Mouse (Mus musculus): Measurements from ENCODE around the gene Lrrc4c. TPM values are rescaled to one million over a fixed set of nuclear protein-coding genes. Genes with fewer than 3 reads are reported as not detected.

The Lrrc4c gene
- polyA plus RNA-seq, 1 experiment, result 0.25 TPM

DNA sequence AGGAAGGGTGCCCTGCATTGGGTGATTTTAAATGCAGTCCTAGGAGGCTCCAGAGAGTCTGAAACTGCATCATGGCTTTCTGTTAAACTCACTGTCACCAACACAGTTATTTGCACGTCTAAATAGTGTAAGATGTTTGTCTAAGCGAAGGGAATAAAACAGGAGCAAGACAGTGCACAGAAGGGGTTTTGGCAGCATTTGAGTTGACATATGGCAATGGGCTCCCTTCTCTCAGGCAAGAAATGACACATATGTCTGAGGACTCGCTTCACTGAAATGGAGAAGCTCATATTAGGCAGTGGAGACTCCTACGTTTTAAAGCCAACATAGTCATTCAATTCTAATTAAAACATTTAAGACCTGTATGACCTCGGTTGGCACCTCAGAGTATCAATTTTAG is 445.6 kb downstream of the Lrrc4c start:
- DNase-seq (ENCODE audit: low read depth, low spot score), result no peak
- 51% methylated on average over 5 of the region's 5 CpGs for WGBS

DNA sequence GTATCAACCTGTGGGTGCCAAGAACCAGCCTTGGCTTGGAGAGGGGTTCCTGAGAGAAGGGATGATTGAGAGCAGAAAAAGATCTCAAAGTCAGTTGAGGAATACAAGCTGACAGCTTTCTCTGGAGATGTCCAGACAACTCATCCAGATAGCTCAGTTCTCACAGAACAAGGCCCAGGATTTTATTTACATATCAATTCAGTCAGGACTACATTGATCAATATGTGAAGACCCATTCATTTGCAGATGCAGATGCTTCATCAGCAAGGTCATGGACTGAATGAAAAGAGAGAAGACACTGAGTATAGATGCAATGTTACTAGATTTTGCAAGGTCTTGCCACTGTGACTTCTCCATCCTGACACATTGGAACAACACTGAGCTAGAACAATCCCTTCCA is 457.4 kb downstream of the Lrrc4c start:
- no peak for DNase-seq (ENCODE audit: low read depth, low spot score)

DNA sequence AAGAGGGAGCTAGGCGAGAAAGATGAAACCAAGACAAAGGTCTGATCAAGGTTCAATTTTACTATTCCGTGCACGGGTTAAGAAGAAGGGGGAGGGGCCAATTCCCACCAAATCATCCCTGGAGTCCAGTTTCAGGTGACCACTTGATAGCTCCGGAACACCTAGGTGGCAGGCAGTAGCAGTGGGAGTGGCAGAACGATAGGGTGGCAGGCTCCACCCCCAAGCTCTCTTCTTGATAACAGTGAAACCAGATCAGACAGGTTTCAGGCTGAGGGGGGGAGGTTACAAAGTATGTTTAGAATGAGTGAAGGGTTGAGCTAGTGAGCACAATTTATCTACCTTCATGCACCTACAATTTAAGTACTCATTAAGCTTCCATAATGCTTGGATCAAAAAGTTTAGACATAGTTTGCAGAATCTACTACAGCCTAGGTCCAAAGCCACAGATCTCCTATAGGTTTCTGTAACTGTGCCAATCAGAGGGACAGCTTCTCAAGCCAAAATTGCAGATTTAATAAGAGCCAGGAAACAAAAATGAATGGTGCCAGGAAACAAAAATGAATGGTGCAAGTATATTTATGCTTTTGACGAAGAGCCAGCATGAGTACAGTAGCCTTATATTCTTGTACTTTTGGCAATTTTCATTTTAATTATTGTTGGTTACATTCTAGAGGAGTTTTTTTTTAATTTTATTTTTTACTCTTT is 478.9 kb downstream of the Lrrc4c start:
- no peak for DNase-seq (ENCODE audit: low read depth, low spot score)
- WGBS, result 32% methylated on average over 6 of the region's 6 CpGs

DNA sequence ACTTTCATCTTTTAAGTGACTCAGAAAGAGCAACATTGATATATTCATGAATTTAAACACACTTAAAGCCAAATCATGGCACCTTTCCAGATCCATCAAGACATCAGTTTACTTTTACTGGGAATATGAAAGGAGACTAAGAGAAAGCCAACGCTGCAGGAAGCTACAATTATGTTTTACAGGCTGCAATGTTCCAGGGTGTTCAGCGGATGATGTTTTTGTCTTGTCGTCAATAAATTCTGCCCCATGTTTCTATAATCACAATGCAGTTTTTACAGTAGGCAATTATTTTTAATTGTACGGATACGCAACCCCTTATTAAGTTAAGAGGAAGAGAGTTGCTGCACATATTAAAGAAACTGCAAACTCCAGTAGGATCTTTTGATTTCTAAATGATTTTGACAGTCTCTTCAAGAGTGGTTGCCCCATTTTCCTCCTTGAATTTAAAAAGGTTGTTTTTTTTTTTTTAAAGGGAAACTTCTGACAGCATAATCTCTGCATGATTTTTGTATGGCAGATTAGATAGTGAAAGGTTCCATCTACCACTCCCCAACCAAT is 532.9 kb downstream of the Lrrc4c start:
- DNase-seq (ENCODE audit: low read depth, low spot score), result no peak
- WGBS, result 79% methylated on average over 5 of the region's 5 CpGs

DNA sequence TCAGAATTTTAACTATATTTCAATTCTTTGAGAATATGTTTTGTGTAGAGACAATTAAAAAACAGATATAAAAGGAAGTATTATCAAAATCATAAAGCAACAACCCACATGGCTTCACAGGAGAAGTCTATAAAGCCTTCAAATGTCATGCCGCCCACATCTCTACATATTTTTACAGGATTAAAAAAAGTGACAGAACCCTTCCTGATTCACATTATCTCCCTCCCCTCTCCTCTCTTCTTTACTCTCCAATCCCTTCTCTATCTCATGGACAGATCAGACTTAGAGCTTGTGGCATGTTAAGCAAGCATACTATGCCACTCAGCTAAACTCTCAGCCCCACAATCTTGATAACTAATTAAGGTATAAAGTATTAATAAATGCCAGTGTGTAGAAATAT is 535.8 kb downstream of the Lrrc4c start:
- WGBS, result 90% methylated on average over 1 of the region's 1 CpGs
- DNase-seq (ENCODE audit: low read depth, low spot score), result no peak

DNA sequence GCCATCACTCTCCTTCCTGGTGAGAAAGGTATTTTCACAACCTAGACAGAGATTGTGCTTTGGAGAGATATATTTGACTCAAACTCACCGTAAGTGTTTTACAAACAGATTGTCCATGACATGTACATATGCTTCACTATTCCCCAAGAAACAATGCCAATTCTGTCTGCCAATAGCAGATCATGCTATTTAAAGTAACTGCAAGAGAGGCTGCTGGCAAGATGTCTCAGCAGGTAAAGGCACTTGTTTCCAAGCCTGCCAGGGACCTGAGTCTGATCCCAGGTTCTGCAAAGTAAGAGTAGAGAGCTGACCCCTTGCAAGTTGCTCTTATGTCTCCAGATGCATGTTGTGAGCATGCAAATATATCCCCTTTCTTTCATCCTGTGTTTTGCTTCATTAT is 558.1 kb downstream of the Lrrc4c start:
- no peak for DNase-seq (ENCODE audit: low read depth, low spot score)
- 90% methylated on average over 1 of the region's 1 CpGs for WGBS

DNA sequence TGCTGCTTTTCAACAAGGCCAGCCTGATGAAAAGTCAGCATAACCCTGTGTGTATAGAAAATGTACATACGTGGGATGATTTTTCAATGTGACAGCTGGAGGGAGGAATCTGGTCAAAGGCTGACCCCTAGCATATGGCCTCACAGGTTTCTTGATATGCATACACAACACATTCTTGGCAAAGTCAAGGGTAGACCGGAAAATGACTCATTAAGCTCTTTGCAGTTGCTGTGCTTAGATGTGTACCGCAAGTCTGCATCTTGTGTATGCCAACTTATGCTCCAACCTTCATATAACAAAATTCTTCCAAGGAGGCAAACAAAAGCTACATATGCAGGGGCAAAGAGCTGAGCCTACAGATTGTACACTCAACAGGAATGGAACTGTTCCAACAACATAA is 631.6 kb downstream of the Lrrc4c start:
- no peak for DNase-seq (ENCODE audit: low read depth, low spot score)
- WGBS, result 85% methylated on average over 3 of the region's 3 CpGs

DNA sequence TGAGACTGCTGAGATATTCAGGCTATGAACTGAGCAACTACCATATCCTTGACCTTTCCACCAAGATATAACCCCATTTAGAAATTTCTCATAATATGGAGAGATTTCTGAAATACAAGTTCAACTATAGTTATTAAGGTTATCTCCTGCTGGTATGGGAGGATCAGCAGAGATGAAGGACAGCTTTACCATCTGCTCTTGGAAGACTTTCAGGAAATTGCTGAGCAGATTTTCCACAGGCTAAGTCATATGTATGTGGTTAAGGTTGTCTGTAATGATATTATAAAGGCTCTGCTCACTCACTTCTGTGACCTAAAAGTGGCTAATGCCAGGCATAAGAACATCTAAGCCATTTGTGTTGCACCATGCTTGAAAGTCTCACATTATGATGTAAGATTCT is 681.6 kb downstream of the Lrrc4c start:
- no peak for DNase-seq (ENCODE audit: low read depth, low spot score)

DNA sequence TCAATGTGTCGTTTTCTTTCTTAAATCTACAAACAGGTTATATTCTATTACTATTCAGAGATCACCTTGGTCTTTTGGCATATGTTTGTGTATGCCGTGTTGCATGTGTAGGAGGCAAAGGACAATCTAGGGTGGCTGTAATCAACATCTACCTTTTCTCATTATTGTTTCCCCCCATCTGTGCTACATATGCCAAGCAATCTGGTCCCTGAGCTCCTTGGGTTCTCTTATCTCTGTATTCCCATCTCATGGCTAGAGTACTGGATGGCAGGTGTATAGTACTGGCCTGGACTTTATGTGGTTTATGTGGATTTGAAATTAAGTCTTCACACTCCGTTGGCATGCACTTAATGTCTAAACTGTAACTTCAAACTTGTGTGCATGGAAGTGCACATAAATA is 700.4 kb downstream of the Lrrc4c start:
- no peak for DNase-seq (ENCODE audit: low read depth, low spot score)
- 66% methylated on average over 3 of the region's 3 CpGs for WGBS

DNA sequence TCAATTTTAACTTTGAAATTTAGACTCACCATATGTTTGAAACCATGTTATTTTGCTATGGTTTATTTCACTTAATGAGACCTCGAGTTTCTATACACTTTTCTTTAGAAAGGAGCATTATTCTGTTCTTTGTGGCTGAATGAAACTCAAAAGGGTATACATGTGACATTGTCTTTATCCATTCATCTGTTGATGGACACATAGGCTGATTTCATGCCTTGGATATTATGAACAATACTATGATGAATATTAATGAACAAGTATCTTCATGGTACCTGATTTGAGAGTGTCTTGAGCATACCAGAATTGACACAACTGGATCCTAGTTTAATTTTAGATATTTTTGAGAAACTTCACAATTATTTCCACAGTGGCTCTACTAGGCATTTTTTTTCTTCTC is 709.0 kb downstream of the Lrrc4c start:
- DNase-seq (ENCODE audit: low read depth, low spot score), result no peak
- WGBS, result 53% methylated on average over 1 of the region's 1 CpGs

DNA sequence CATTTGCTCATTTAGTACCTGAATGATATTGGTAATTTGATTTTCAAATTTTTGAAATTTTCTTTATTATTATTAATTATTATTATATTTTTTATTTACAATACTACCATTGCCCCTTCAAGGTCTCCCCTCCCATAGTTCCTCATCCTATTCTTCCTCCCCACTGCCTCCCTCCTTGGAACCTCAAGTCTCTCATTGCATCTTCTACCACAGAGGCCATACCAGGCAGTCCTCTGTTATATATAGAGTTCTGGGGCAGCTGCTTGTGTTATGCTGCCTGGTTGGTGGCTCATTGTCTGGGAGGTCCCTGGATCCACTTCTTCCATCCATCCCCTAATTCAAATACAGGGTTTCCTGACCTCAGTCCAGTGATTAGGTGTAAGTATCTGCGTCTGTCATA is 709.6 kb downstream of the Lrrc4c start:
- WGBS, result 93% methylated on average over 1 of the region's 1 CpGs
- no peak for DNase-seq (ENCODE audit: low read depth, low spot score)

DNA sequence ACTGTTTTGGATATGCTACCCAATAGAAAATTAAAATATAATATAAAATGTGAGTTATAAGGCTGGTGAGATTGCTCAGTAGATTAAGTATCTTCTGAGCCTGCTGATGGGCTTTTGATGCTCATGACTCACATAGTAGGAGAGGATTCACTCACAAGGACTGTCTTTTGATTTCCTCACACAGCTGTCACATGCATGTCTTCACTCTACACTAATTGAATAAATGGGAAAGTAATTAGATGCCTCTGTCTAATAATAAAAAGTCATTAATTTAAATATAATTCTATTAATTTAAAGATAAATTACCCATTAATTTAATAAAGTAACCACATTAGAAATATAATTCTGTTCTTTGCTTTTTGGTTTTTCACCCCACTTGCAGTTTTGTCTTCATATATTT is 718.4 kb downstream of the Lrrc4c start:
- no peak for DNase-seq (ENCODE audit: low read depth, low spot score)

DNA sequence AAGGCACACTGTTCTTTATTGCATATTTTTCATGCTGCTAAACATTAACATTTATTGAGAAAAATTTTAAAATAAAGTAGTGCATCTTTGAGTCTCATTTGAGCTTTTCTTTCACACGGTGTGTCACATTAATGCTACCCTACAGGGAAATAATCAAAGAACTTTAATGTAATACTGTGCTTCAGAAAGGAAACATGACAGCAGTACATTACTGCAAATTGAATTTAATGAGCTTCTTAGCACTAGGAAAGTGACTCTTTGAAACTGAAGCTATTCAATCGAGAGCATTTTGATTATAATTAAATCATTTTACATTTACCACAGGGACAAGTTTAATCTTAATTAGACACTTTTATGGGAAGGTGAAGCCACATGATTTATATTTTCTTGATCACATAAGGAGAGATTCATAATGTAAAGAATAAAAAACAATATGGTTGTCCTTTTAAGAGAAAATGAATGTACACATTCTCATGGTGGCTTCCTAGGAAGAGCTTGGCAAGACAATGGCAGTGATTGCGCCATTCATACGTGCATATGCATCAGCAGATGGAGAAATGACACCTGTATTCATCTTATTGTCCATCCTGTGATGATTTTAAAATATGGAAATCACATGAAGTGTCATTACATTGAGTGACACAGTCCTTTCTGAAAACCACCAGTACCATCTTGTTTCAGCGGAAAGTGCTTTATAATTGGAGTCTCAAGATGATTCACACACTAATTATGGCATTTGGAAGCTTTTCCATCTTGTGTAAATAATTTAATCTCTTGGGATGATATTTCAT is 719.2 kb downstream of the Lrrc4c start:
- 82% methylated on average over 5 of the region's 5 CpGs for WGBS
- no peak for DNase-seq (ENCODE audit: low read depth, low spot score)

DNA sequence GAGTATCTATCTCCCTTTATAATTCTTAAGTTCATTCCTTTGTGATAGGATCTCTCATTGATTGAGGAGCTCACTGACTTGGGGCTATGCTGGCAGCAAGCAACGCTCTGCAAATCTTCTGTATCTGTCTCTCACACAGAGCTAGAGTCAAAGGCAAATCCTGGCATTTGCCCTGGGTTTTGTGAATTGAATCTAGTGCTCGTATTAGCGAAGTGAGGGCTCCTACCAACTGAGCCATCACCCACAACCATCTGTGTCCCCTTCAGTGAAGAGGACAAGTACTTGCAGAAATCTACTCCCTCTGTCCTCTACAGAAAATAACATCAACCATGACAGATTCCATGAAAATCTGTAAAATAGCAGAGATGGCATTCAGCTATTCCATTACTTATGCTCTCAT is 726.0 kb downstream of the Lrrc4c start:
- 76% methylated on average over 3 of the region's 3 CpGs for WGBS
- DNase-seq (ENCODE audit: low read depth, low spot score), result no peak

DNA sequence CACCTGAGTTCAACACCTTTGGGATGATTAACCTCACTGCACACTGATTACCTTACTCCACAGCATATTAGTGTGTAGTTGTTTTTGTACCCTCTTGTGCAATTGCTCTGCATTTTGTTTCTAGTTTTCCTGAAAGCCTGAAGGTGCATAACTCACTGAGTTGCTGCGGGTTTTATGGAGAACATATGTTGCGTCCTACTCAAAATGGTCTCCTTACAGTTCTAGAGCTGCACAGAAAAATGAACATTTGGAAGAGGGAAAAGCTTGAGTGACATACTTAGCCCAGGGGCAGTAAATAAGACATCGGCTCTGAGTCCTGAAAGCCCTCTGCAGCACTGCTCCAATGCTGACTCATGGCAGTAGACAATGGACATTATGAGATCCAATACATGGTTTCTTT is 727.7 kb downstream of the Lrrc4c start:
- 88% methylated on average over 3 of the region's 3 CpGs for WGBS
- DNase-seq (ENCODE audit: low read depth, low spot score), result no peak

DNA sequence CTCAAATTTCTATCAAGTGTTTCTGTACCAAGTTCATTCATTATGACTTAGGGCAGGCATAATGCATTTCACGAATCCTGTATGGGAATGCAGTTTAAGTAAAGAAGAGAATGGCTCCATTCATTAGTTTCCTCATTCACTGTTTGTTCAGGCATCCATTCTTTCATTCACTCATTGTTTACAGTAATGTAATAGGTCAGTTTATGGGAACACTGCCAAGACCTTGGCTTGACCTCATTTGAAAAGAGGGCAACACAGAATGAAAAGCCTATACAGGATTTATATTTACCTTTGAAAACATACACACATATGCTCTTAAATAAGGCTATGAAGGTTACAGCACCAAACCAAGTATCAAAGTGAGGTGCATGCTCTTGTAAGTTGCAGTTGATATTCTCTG is 762.2 kb downstream of the Lrrc4c start:
- WGBS, result 28% methylated on average over 1 of the region's 1 CpGs
- no peak for DNase-seq (ENCODE audit: low read depth, low spot score)

DNA sequence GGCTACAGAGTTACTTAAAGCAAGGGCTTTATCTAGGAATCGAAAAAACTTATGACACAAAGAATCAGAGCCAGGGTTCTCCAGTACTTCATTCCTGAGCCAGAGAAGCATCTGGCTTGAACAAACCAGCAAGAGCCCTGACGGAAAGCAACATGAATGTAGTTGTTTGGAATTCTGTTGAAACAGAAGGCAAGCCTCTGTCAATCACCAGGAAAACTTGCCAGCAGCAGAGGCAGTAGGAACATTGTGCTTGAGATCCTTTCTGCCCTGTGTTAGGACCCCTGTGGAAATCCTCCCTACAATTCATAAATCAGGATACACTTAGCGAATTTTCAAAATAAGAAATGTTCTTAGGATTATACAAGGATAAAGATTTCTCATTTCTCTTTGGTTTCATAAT is 780.0 kb downstream of the Lrrc4c start:
- WGBS, result 49% methylated on average over 3 of the region's 3 CpGs
- DNase-seq (ENCODE audit: low read depth, low spot score), result no peak

DNA sequence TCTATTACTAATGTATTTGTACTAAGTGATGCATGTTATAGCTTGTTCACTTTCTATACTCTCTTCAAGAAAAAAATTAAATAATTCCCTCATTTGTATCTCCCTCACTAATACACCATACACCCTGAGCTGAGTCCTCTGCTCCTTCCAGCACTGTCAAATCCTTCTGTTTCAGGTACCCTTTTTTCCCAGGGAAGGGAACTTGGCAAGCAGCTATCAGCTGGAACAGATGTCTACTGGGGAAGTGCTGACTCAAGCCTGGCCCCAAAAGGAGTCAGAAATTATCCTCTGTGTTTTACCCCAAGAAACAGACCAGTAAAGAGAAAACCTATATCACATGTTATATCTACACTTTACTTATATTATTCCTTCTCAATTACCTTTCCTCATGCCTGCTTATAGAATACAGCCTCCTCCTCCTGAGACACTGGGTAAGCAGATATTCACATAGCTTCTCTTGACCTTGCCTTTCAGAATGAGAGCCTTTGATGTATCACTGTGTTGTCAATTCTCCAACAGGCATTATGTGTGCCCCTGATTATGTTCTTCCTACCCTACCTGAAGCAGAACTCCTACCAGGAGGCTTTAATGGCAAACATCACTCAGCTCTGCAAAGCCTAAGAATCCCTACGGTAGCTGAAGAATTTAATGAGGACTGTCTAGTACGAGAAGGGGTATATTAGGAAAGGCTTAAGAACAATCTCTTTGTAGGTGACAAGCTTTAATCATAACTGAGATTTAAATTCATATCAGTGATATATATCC is 785.6 kb downstream of the Lrrc4c start:
- DNase-seq (ENCODE audit: low read depth, low spot score), result no peak
- 66% methylated on average over 2 of the region's 2 CpGs for WGBS

DNA sequence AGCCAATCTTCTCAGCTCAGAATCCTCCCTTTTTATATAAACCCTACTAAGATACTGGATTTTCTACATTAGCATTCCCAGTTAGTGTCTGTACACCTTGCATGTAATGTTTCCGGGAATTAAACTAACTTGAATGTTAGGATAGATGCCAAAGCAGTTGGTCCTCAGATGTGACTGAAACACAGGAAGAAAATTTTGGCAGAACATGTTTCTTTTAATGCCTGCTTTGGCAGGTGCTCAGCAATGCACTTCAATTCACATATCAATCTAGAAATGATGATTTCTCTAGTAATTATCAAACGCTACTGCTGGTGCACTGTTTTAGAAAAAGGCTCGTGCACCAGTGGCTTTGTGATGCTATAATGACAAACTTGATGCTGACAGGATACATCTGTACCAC is 806.3 kb downstream of the Lrrc4c start:
- 79% methylated on average over 3 of the region's 3 CpGs for WGBS
- no peak for DNase-seq (ENCODE audit: low read depth, low spot score)

DNA sequence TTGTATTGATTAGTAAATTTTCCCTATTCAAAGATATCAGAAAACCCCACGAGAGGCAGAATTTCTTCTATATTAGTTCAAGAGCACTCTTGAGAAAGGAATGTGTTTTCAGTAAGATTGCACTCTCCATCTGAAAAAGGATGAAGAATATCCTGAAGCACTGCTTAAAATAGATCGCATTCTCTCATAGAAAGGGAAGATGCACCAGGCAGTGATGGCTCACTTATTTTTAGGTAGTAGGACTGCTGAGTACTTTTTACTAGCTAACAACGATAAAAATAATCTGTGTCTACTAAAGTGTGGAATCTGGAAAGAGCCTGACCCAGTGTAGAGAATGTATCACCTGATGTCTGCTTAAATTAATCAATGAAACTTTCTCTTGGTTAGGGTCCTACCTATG is 820.5 kb downstream of the Lrrc4c start:
- 81% methylated on average over 3 of the region's 3 CpGs for WGBS
- DNase-seq (ENCODE audit: low read depth, low spot score), result no peak

Measured in large intestine, adult 2 months (tissue).